Mouse (Mus musculus): Measurements from ENCODE around the gene Pptc7.

GRCm38 (mm10) chr5:122343768-122344167 is 59.6 kb downstream of the Pptc7 start:
- TF ChIP-seq POLR2A (IDR thresholded peaks at IDR 0.05; ENCODE audit: insufficient read depth, low read depth, low read length): no peak
- no peak for TF ChIP-seq CTCF (IDR thresholded peaks at IDR 0.05)
